Mouse (Mus musculus) lung, postnatal 36 days (tissue): Measurements from ENCODE around the gene Usp20.
A peak's percentile ranks its signal among the peaks of the same experiment; 100 is the strongest.

Experiments
- DNase-seq: peaks from one replicate; pipeline ENCODE4 v3.0.0; 2022; ENCODE audit warnings: mixed read lengths

The Usp20 gene

GRCm38 (mm10) chr2:30990221-30990620, 8.1 kb downstream of the Usp20 start:
- DNase-seq = no peak

GRCm38 (mm10) chr2:30994853-30995252, 12.8 kb downstream of the Usp20 start:
- DNase-seq = no peak

GRCm38 (mm10) chr2:30995432-30995996, 13.4 kb downstream of the Usp20 start:
- peak; percentile 19 for DNase-seq

- DNase-seq = no peak
Observed at GRCm38 (mm10) chr2:30998443-30999260, 16.6 kb downstream of the Usp20 start.

GRCm38 (mm10) chr2:31002857-31003256, 20.8 kb downstream of the Usp20 start:
- no peak for DNase-seq

GRCm38 (mm10) chr2:31005453-31005852, 23.4 kb downstream of the Usp20 start:
- DNase-seq = no peak

- no peak for DNase-seq
Observed at GRCm38 (mm10) chr2:31006434-31006833, 24.4 kb downstream of the Usp20 start.

- DNase-seq = no peak
Observed at GRCm38 (mm10) chr2:31007208-31007607, 25.1 kb downstream of the Usp20 start.

- DNase-seq = no peak
Observed at GRCm38 (mm10) chr2:31013371-31014120, 31.5 kb downstream of the Usp20 start.

- no peak for DNase-seq
Observed at GRCm38 (mm10) chr2:31017625-31018317, 35.7 kb downstream of the Usp20 start.

- DNase-seq = no peak
Observed at GRCm38 (mm10) chr2:31018519-31018918, 36.4 kb downstream of the Usp20 start.

GRCm38 (mm10) chr2:31019011-31019410, 36.9 kb downstream of the Usp20 start:
- DNase-seq = no peak

- DNase-seq = no peak
Observed at GRCm38 (mm10) chr2:31020202-31020601, 38.1 kb downstream of the Usp20 start.

GRCm38 (mm10) chr2:31023940-31024339, 41.9 kb downstream of the Usp20 start:
- no peak for DNase-seq

GRCm38 (mm10) chr2:31024618-31025370, 42.7 kb downstream of the Usp20 start:
- DNase-seq = peak; percentile 81

- DNase-seq = peak; percentile 8
Observed at GRCm38 (mm10) chr2:31025458-31025857, 43.4 kb downstream of the Usp20 start.

- no peak for DNase-seq
Observed at GRCm38 (mm10) chr2:31026642-31027041, 44.6 kb downstream of the Usp20 start.

GRCm38 (mm10) chr2:31031972-31032371, 49.9 kb downstream of the Usp20 start:
- DNase-seq = no peak

- no peak for DNase-seq
Observed at GRCm38 (mm10) chr2:31036811-31037210, 54.7 kb downstream of the Usp20 start.

- DNase-seq = no peak
Observed at GRCm38 (mm10) chr2:31040043-31040442, 58.0 kb downstream of the Usp20 start.

GRCm38 (mm10) chr2:31040487-31040886, 58.4 kb downstream of the Usp20 start:
- DNase-seq = no peak

GRCm38 (mm10) chr2:31041386-31041785, 59.3 kb downstream of the Usp20 start:
- peak; percentile 39 for DNase-seq
